ENCODE assay signal across 31 mouse cellular contexts in genomic region chr13:43957046-43957445, GRCm38 (mm10).
"Had no signal": no experiment of that assay in that cellular context is flagged by ENCODE, and none has a peak within 500 bp of the region (broad histone marks: within the 10 kb centered on the region; RNA-seq: fewer than 3 reads in every experiment).

No protein-coding gene starts in this region.

- H3K4me1 ChIP-seq: liver, embryonic 12.5 days; liver, embryonic 13.5 days; liver, embryonic 15.5 days; lung, embryonic 15.5 days; neural tube, embryonic 12.5 days had no signal

- H3K27ac ChIP-seq: left cerebral cortex, adult 2 months; limb, embryonic 10.5 days; limb, embryonic 12.5 days; limb, embryonic 13.5 days; limb, embryonic 15.5 days; liver, embryonic 12.5 days; liver, embryonic 13.5 days; liver, embryonic 14.5 days; liver, embryonic 15.5 days; lung, embryonic 15.5 days; macrophage; midbrain, embryonic 10.5 days; midbrain, embryonic 12.5 days; midbrain, embryonic 13.5 days; neural tube, embryonic 12.5 days had no signal

- H3K27me3 ChIP-seq: liver, embryonic 13.5 days; liver, embryonic 15.5 days; lung, embryonic 15.5 days; neural tube, embryonic 12.5 days had no signal

- DNase-seq: left cerebral cortex, postnatal 4 days; liver; liver, embryonic 13.5 days; liver, postnatal 0 days; lung, adult 18-20 months; lung, adult 2 months; lung, embryonic 14.5 days; lung, postnatal 10 days; lung, postnatal 14 days; lung, postnatal 36 days; lung, postnatal 4 days; midbrain, embryonic 14.5 days had no signal

- ATAC-seq: liver, embryonic 12.5 days; liver, postnatal 0 days; lung, postnatal 0 days; midbrain, embryonic 13.5 days; midbrain, embryonic 16.5 days had no signal

- H3K4me2 ChIP-seq: limb, embryonic 12.5 days; limb, embryonic 13.5 days; limb, embryonic 15.5 days; liver, embryonic 11.5 days; liver, embryonic 12.5 days; liver, embryonic 13.5 days; liver, embryonic 15.5 days; lung, embryonic 14.5 days; lung, embryonic 15.5 days; midbrain, embryonic 12.5 days; midbrain, embryonic 13.5 days; neural tube, embryonic 12.5 days had no signal

- H3K9ac ChIP-seq: limb, embryonic 12.5 days; limb, embryonic 13.5 days; limb, embryonic 15.5 days; liver, embryonic 12.5 days; liver, embryonic 13.5 days; liver, embryonic 14.5 days; liver, embryonic 15.5 days; liver, postnatal 0 days; lung, embryonic 14.5 days; lung, embryonic 15.5 days; midbrain, embryonic 12.5 days; midbrain, embryonic 13.5 days; neural tube, embryonic 12.5 days had no signal

- H3K4me3 ChIP-seq: left cerebral cortex, adult 2 months; limb, embryonic 10.5 days; limb, embryonic 12.5 days; limb, embryonic 13.5 days; limb, embryonic 15.5 days; liver, embryonic 12.5 days; liver, embryonic 13.5 days; liver, embryonic 15.5 days; lung, embryonic 15.5 days; megakaryocyte, embryonic 14.5 days; midbrain, embryonic 10.5 days; midbrain, embryonic 12.5 days; midbrain, embryonic 13.5 days; myocyte; neural tube, embryonic 12.5 days had no signal

- H3K36me3 ChIP-seq: limb, embryonic 10.5 days; limb, embryonic 12.5 days; limb, embryonic 13.5 days; limb, embryonic 15.5 days; liver, embryonic 12.5 days; liver, embryonic 13.5 days; liver, embryonic 15.5 days; lung, embryonic 15.5 days; midbrain, embryonic 10.5 days; midbrain, embryonic 12.5 days; midbrain, embryonic 13.5 days; neural tube, embryonic 12.5 days had no signal

- H3K9me3 ChIP-seq: limb, embryonic 10.5 days; limb, embryonic 12.5 days; limb, embryonic 13.5 days; limb, embryonic 15.5 days; liver, embryonic 12.5 days; liver, embryonic 13.5 days; liver, embryonic 15.5 days; lung, embryonic 15.5 days; midbrain, embryonic 10.5 days; midbrain, embryonic 12.5 days; midbrain, embryonic 13.5 days; neural tube, embryonic 12.5 days had no signal
